Mouse (Mus musculus) CD4-positive helper T cell, adult 2 months (primary cell): ENCODE measurements around the gene Ncoa6.
"Not testable (repeated sequence)": the region's sequence is repeated elsewhere in the genome, so short reads cannot be mapped to it uniquely, and the experiment has no call there.

Experiments
- DNase-seq: peaks from one replicate; pipeline ENCODE4 v3.0.0-alpha.2; 2012; ENCODE audit warnings: low read depth, missing footprints, low spot score

The Ncoa6 gene

GRCm38 (mm10) chr2:155473570-155474088 is at the start of gene Ncoa6:
Gene Ncoa6, minus strand, starts transcription at chr2:155473894.
- DNase-seq: peak; percentile 85

- DNase-seq: peak; percentile 34
Measured at GRCm38 (mm10) chr2:155518531-155519270, 45.0 kb upstream of the Ncoa6 start.

GRCm38 (mm10) chr2:155517455-155518423 is 44.0 kb upstream of the Ncoa6 start, which contains the start of the genes Acss2 and Ggt7:
Gene Acss2, plus strand, starts transcription at chr2:155517948.
Gene Ggt7, minus strand, starts transcription at chr2:155518237.
- peak; percentile 98 for DNase-seq

- peak; percentile 52 for DNase-seq
Measured at GRCm38 (mm10) chr2:155515941-155516340, 42.2 kb upstream of the Ncoa6 start.

GRCm38 (mm10) chr2:155514666-155515065 is 41.0 kb upstream of the Ncoa6 start:
- peak; percentile 86 for DNase-seq

- DNase-seq: no peak
Measured at GRCm38 (mm10) chr2:155513543-155513942, 39.8 kb upstream of the Ncoa6 start.

- peak; percentile 75 for DNase-seq
Measured at GRCm38 (mm10) chr2:155512479-155512878, 38.8 kb upstream of the Ncoa6 start.

GRCm38 (mm10) chr2:155507721-155508470 is 34.2 kb upstream of the Ncoa6 start:
- DNase-seq: no peak

- no peak for DNase-seq
Measured at GRCm38 (mm10) chr2:155505811-155506210, 32.1 kb upstream of the Ncoa6 start.

GRCm38 (mm10) chr2:155504440-155505355 is 31.0 kb upstream of the Ncoa6 start:
- DNase-seq: no peak

- no peak for DNase-seq
Measured at GRCm38 (mm10) chr2:155502596-155502995, 28.9 kb upstream of the Ncoa6 start.

- DNase-seq: no peak
Measured at GRCm38 (mm10) chr2:155490998-155491397, 17.3 kb upstream of the Ncoa6 start.

GRCm38 (mm10) chr2:155482021-155482420 is 8.3 kb upstream of the Ncoa6 start:
- peak; percentile 68 for DNase-seq

- peak; percentile 40 for DNase-seq
Measured at GRCm38 (mm10) chr2:155472671-155473569, 774 bp downstream of the Ncoa6 start.

- no peak for DNase-seq
Measured at GRCm38 (mm10) chr2:155466861-155467260, 6.8 kb downstream of the Ncoa6 start.

- DNase-seq: no peak
Measured at GRCm38 (mm10) chr2:155453591-155453990, 20.1 kb downstream of the Ncoa6 start.

- no peak for DNase-seq
Measured at GRCm38 (mm10) chr2:155451256-155451655, 22.4 kb downstream of the Ncoa6 start.

GRCm38 (mm10) chr2:155447906-155448305 is 25.8 kb downstream of the Ncoa6 start:
- DNase-seq: not testable (repeated sequence)

- DNase-seq: no peak
Measured at GRCm38 (mm10) chr2:155443446-155443845, 30.2 kb downstream of the Ncoa6 start.
